Mouse (Mus musculus): ENCODE data around the gene Uckl1. TPM values are rescaled to one million over a fixed set of nuclear protein-coding genes. Genes with fewer than 3 reads are reported as not detected.
A peak's percentile ranks its signal among the peaks of the same experiment; 100 is the strongest.

Gene Uckl1
- 54.1 and 57.7 TPM in 2 replicates for polyA plus RNA-seq (2014; fragmentation: Nextera tagmentation; extraction: Ambion mirVana)

- Histone ChIP-seq H3K27me3 (ENCODE audit: control insufficient read depth, insufficient read depth, low read length) (no peaks in the 10 kb centered on the region), H3K4me3 (ENCODE audit: low read depth, low read length) (no peak within 1 kb of the TSS), H3K9ac (ENCODE audit: low read depth, low read length) (no peak within 1 kb of the TSS), H3K4me1 (replicated peaks; ENCODE audit: control insufficient read depth, insufficient read depth, low read length) (0 out of 2 replicates have a peak, but pooled peaks cover 2% of the 10 kb centered on the region), H3K9me3 (ENCODE audit: control insufficient read depth, low read length) (no peaks in the 10 kb centered on the region), H3K36me3 (ENCODE audit: control insufficient read depth, insufficient read depth, low read length) (peaks cover 21% of the 10 kb centered on the region), H3K4me2 (replicated peaks; ENCODE audit: low read depth, low read length) (no peak within 1 kb of the TSS), H3K27ac (ENCODE audit: low read depth, low read length) (no peak within 1 kb of the TSS)
- WGBS: 88% methylated on average over 4 of the region's 4 CpGs
- ATAC-seq (ENCODE audit: low FRiP score) (no peak), DNase-seq (ENCODE audit: low spot score) (no peak)
Observed at GRCm38 (mm10) chr2:181584411-181584942, at the start of gene Uckl1. Gene Uckl1 (minus strand): TSS chr2:181584892.

GRCm38 (mm10) chr2:181632624-181633023 lies 47.9 kb upstream of the Uckl1 start:
- Histone ChIP-seq H3K27ac (ENCODE audit: low read depth, low read length) (no peak overlapping the region), H3K9ac (ENCODE audit: low read depth, low read length) (no peak overlapping the region), H3K27me3 (ENCODE audit: control insufficient read depth, insufficient read depth, low read length) (no peaks in the 10 kb centered on the region), H3K4me2 (replicated peaks; ENCODE audit: low read depth, low read length) (no peak overlapping the region), H3K4me3 (ENCODE audit: low read depth, low read length) (no peak overlapping the region), H3K4me1 (replicated peaks; ENCODE audit: control insufficient read depth, insufficient read depth, low read length) (no peaks in the 10 kb centered on the region), H3K9me3 (ENCODE audit: control insufficient read depth, low read length) (no peaks in the 10 kb centered on the region), H3K36me3 (ENCODE audit: control insufficient read depth, insufficient read depth, low read length) (peaks cover 13% of the 10 kb centered on the region; the same call in 1 of the 2 replicates)
- DNase-seq (ENCODE audit: low spot score) (no peak), ATAC-seq (ENCODE audit: low FRiP score) (no peak)
- WGBS: 94% methylated on average over 6 of the region's 6 CpGs

GRCm38 (mm10) chr2:181628471-181628870 lies 43.8 kb upstream of the Uckl1 start:
- DNase-seq (ENCODE audit: low spot score) (no peak), ATAC-seq (ENCODE audit: low FRiP score) (no peak)
- H3K36me3 ChIP-seq (ENCODE audit: control insufficient read depth, insufficient read depth, low read length): 0 out of 2 replicates have a peak, but pooled peaks cover 2% of the 10 kb centered on the region
- no peak overlapping the region for H3K9ac ChIP-seq (ENCODE audit: low read depth, low read length)
- H3K27ac ChIP-seq (ENCODE audit: low read depth, low read length): no peak overlapping the region
- no peak overlapping the region for H3K4me3 ChIP-seq (ENCODE audit: low read depth, low read length)
- H3K27me3 ChIP-seq (ENCODE audit: control insufficient read depth, insufficient read depth, low read length): no peaks in the 10 kb centered on the region
- H3K9me3 ChIP-seq (ENCODE audit: control insufficient read depth, low read length): no peaks in the 10 kb centered on the region
- H3K4me1 ChIP-seq (replicated peaks; ENCODE audit: control insufficient read depth, insufficient read depth, low read length): no peaks in the 10 kb centered on the region
- H3K4me2 ChIP-seq (replicated peaks; ENCODE audit: low read depth, low read length): no peak overlapping the region

GRCm38 (mm10) chr2:181623401-181623800 lies 38.7 kb upstream of the Uckl1 start:
- Histone ChIP-seq H3K9me3 (ENCODE audit: control insufficient read depth, low read length) (no peaks in the 10 kb centered on the region), H3K4me3 (ENCODE audit: low read depth, low read length) (no peak overlapping the region), H3K27me3 (ENCODE audit: control insufficient read depth, insufficient read depth, low read length) (no peaks in the 10 kb centered on the region), H3K9ac (ENCODE audit: low read depth, low read length) (no peak overlapping the region), H3K4me1 (replicated peaks; ENCODE audit: control insufficient read depth, insufficient read depth, low read length) (no peaks in the 10 kb centered on the region), H3K36me3 (ENCODE audit: control insufficient read depth, insufficient read depth, low read length) (peaks cover 15% of the 10 kb centered on the region), H3K27ac (ENCODE audit: low read depth, low read length) (no peak overlapping the region), H3K4me2 (replicated peaks; ENCODE audit: low read depth, low read length) (no peak overlapping the region)
- peak; percentile 19 for DNase-seq (ENCODE audit: low spot score)
- ATAC-seq (ENCODE audit: low FRiP score): no peak

- Histone ChIP-seq H3K36me3 (ENCODE audit: control insufficient read depth, insufficient read depth, low read length) (peaks cover 15% of the 10 kb centered on the region), H3K4me2 (replicated peaks; ENCODE audit: low read depth, low read length) (no peak overlapping the region), H3K4me1 (replicated peaks; ENCODE audit: control insufficient read depth, insufficient read depth, low read length) (no peaks in the 10 kb centered on the region), H3K9me3 (ENCODE audit: control insufficient read depth, low read length) (no peaks in the 10 kb centered on the region), H3K9ac (ENCODE audit: low read depth, low read length) (no peak overlapping the region), H3K27me3 (ENCODE audit: control insufficient read depth, insufficient read depth, low read length) (no peaks in the 10 kb centered on the region), H3K4me3 (ENCODE audit: low read depth, low read length) (no peak overlapping the region), H3K27ac (ENCODE audit: low read depth, low read length) (no peak overlapping the region)
- ATAC-seq (ENCODE audit: low FRiP score) (no peak), DNase-seq (ENCODE audit: low spot score) (no peak)
- WGBS: 90% methylated on average over 5 of the region's 5 CpGs
Observed at GRCm38 (mm10) chr2:181618761-181619495, 34.2 kb upstream of the Uckl1 start.

- H3K9ac ChIP-seq (ENCODE audit: low read depth, low read length): no peak overlapping the region
- 82% methylated on average over 4 of the region's 4 CpGs for WGBS
- no peaks in the 10 kb centered on the region for H3K9me3 ChIP-seq (ENCODE audit: control insufficient read depth, low read length)
- H3K4me2 ChIP-seq (replicated peaks; ENCODE audit: low read depth, low read length): no peak overlapping the region
- H3K27me3 ChIP-seq (ENCODE audit: control insufficient read depth, insufficient read depth, low read length): no peaks in the 10 kb centered on the region
- H3K4me1 ChIP-seq (replicated peaks; ENCODE audit: control insufficient read depth, insufficient read depth, low read length): peaks cover 10% of the 10 kb centered on the region; the same call in 1 of the 2 replicates
- no peak for DNase-seq (ENCODE audit: low spot score)
- H3K27ac ChIP-seq (ENCODE audit: low read depth, low read length): no peak overlapping the region
- no peak for ATAC-seq (ENCODE audit: low FRiP score)
- H3K36me3 ChIP-seq (ENCODE audit: control insufficient read depth, insufficient read depth, low read length): no peaks in the 10 kb centered on the region
- no peak overlapping the region for H3K4me3 ChIP-seq (ENCODE audit: low read depth, low read length)
Observed at GRCm38 (mm10) chr2:181602367-181602766, 17.7 kb upstream of the Uckl1 start.

GRCm38 (mm10) chr2:181601751-181602145 lies 17.1 kb upstream of the Uckl1 start:
- H3K9me3 ChIP-seq (ENCODE audit: control insufficient read depth, low read length): no peaks in the 10 kb centered on the region
- H3K4me3 ChIP-seq (ENCODE audit: low read depth, low read length): peak overlapping the region; percentile 58
- peak overlapping the region; percentile 61 for H3K4me2 ChIP-seq (replicated peaks; ENCODE audit: low read depth, low read length)
- 29% methylated on average over 10 of the region's 10 CpGs for WGBS
- no peaks in the 10 kb centered on the region for H3K36me3 ChIP-seq (ENCODE audit: control insufficient read depth, insufficient read depth, low read length)
- ATAC-seq (ENCODE audit: low FRiP score): no peak
- H3K27ac ChIP-seq (ENCODE audit: low read depth, low read length): no peak overlapping the region
- peaks cover 10% of the 10 kb centered on the region; the same call in 1 of the 2 replicates for H3K4me1 ChIP-seq (replicated peaks; ENCODE audit: control insufficient read depth, insufficient read depth, low read length)
- H3K27me3 ChIP-seq (ENCODE audit: control insufficient read depth, insufficient read depth, low read length): no peaks in the 10 kb centered on the region
- no peak for DNase-seq (ENCODE audit: low spot score)
- peak overlapping the region; percentile 67 for H3K9ac ChIP-seq (ENCODE audit: low read depth, low read length)

GRCm38 (mm10) chr2:181600828-181601750 lies 16.4 kb upstream of the Uckl1 start:
- WGBS: 2% methylated on average over 57 of the region's 57 CpGs
- peak overlapping the region; percentile 67 for H3K9ac ChIP-seq (ENCODE audit: low read depth, low read length)
- ATAC-seq (ENCODE audit: low FRiP score): peak; percentile 92
- peak overlapping the region; percentile 17 for H3K27ac ChIP-seq (ENCODE audit: low read depth, low read length)
- H3K9me3 ChIP-seq (ENCODE audit: control insufficient read depth, low read length): no peaks in the 10 kb centered on the region
- peak overlapping the region; percentile 69 for H3K4me2 ChIP-seq (replicated peaks; ENCODE audit: low read depth, low read length)
- peaks cover 10% of the 10 kb centered on the region; the same call in 1 of the 2 replicates for H3K4me1 ChIP-seq (replicated peaks; ENCODE audit: control insufficient read depth, insufficient read depth, low read length)
- peak; percentile 98 for DNase-seq (ENCODE audit: low spot score)
- peak overlapping the region; percentile 58 for H3K4me3 ChIP-seq (ENCODE audit: low read depth, low read length)
- no peaks in the 10 kb centered on the region for H3K36me3 ChIP-seq (ENCODE audit: control insufficient read depth, insufficient read depth, low read length)
- no peaks in the 10 kb centered on the region for H3K27me3 ChIP-seq (ENCODE audit: control insufficient read depth, insufficient read depth, low read length)
